Mouse (Mus musculus): Measurements from ENCODE around the gene Padi2.
A peak's percentile ranks its signal among the peaks of the same experiment; 100 is the strongest.

The Padi2 gene

GRCm38 (mm10) chr4:140925648-140926047 lies 19.5 kb downstream of the Padi2 start:
- DNase-seq = no peak

DNA sequence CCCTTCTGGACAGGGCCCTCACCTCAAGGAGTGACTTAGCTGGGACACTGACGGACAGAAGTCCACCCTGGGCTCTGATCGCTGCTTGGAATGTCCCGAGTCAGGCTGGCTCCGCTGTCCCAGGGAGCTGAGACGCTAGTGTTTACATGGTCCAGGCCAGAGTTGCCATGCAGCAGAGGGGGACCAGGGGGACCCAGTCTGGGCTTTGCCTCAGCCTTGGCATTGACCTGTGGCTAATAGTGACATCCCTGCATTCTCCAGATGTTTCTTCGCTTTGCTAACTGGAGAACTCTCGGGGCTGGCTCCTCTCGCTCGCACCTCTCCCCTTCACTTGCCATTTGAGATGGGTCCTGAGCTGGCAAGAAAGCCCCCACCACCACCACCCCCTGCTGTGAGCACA lies 22.2 kb downstream of the Padi2 start:
- DNase-seq = no peak

DNA sequence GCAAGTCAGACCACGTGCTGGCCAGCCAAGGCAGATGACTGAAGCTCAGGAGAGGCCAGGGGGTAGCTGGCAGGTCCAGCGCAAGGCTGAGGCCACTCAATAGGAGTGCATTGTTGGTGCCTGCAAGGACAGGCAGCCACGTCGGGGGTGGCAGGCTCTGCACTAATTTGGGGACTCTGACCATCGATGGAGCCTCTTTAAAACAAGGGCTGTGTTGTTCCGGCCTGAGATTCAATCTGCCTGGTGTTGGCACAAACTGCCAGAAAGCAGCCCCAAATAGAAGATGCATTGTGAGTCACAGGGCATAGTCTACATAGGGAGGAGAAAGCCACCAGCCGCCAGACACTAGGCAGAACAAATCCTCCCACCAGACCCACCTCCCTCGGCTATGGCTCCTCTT lies 23.6 kb downstream of the Padi2 start:
- no peak for DNase-seq

GRCm38 (mm10) chr4:140930900-140931470 lies 24.8 kb downstream of the Padi2 start:
- DNase-seq = no peak

- no peak for DNase-seq
These were observed 29.5 kb downstream of the Padi2 start for GRCm38 (mm10) chr4:140935643-140936042.

DNA sequence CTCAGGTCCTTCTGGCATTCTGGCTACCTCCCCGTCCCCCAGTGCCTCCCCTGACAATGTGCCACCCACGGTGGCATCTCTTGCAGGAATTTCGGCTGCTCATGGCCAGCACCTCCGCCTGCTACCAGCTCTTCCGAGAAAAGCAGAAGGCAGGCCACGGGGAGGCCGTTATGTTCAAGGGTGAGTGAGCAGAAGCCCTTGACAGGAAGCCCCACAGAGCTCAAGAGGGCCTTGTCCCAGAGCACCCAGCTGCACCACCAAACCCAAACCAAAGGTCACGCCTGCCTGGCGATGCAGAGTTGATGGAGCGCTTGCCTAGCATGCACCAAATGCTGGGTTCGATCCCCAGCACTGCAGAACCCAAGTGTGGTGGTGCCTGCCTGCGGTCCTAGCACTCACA lies 38.2 kb downstream of the Padi2 start:
- peak in 1 of 2 experiments; percentile 25 for DNase-seq

GRCm38 (mm10) chr4:140944961-140945442 lies 38.9 kb downstream of the Padi2 start:
- no peak for DNase-seq

GRCm38 (mm10) chr4:140945571-140945970 lies 39.4 kb downstream of the Padi2 start:
- no peak for DNase-seq

DNA sequence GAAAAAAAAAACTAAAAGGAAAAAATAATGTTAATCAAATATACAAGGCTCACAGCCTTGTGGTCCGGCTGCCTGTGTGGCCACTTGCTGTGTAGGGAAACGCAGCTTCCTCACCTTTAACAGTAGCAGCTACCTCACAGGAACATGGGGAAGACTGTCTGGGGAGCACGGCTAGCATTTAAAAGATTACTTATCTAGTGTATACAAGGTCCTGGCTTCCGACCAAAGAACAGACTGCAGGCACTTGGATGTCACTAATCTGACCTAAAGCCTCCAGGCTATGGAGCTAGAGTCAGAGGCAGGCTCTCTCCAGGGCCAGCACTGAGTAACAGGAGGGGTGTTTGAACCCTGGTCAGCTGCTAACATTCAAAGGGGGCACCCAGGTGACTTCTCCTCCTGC lies 39.9 kb downstream of the Padi2 start:
- no peak for DNase-seq

DNA sequence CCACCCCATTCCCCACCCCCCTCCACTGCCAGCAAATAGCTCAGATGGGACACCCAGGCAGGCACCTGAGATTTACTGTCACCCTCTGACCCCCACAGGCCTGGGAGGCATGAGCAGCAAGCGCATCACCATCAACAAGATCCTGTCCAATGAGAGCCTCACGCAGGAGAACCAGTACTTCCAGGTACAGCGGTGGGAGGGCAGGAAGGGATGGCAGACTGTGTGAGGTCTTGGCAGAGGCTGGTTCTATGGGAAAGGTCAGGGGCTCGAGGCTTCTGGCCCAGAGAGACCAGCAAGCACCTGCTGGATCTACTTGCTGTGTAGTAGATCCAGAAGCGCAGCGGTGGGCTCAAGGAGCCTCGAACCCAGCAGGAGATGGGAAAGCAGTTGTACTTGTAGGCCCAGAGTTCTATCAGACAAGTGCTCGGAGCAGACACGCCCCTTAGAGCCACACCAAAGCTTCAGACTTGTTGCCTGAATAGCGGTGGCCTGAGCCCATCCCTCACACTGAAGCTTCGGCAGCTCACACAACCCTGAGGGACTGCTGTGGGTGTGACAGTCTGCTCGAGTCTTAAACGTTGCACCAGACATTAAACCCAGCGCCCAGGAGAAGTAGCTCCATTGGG lies 40.5 kb downstream of the Padi2 start:
- no peak for DNase-seq

GRCm38 (mm10) chr4:140947487-140948440 lies 41.6 kb downstream of the Padi2 start:
- DNase-seq = peak in 1 of 2 experiments; percentile 41

DNA sequence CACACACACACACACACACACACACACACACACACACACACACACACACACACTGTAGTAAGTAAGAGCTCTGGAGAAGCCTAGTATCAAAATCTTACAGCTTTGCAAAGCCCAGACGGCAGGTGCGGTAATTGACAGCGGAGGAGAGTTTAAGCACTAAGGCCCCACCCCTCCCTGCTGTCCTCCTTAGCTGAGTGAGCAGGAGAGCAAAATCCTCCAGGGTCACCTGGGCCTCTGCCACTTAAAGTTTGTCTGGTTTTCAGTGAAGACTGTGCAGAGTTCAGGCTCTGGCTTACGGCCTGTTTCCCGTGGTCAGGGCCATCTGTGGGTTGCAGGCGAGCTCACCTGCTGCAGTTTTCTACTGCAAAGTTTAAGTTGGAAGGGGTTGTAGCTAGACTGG lies 42.3 kb downstream of the Padi2 start:
- peak; percentile 77 to 80 for DNase-seq

DNA sequence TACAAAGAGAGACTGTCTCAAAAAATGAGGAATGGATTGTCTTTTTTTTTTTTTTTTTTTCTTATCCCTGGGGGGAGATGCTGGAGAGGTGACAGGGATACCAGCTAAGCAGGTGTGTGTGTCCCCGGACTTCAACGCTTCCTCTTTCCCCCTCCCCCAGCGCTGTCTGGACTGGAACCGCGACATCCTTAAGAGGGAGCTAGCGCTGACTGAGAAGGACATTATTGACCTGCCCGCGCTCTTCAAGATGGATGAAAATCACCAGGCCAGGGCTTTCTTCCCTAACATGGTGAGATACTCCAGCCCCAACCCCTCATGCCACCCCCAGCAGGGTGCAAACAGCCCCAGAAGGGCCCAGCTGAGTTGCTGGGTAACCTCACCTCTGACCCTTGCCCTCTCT lies 42.9 kb downstream of the Padi2 start:
- no peak for DNase-seq

DNA sequence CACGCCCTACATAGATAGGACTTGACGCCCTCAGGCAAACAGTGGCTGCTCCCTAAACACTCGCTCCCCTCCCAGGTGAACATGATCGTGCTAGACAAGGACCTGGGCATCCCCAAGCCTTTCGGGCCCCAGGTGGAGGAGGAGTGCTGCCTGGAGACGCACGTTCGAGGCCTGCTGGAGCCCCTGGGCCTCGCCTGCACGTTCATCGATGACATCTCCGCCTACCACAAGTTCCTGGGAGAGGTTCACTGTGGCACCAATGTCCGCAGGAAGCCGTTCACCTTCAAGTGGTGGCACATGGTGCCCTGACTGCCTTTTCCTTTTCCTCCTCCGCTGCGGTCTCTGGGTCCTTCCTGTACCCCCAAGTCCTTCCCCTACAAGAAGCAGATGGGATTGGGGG lies 43.5 kb downstream of the Padi2 start:
- DNase-seq = no peak

DNA sequence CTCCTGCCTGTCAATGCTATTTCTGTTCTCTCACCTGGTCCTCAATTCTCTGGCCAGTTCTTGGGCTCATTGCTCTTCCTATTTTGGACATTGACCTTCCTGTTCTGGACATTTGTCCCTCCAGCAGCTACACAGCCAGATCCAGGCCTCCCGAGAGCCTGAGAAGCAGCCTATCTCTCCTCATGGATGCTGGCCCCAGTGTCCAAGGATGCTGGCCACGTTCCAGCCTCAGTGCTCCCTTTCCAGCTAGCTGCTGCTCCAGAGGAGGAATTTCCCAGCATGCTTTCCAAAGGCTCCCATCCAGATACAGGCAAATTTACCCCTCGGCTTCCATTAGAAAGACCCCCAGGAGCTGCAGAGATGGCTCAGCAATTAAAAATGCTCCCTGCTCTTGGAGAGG lies 44.4 kb downstream of the Padi2 start:
- DNase-seq = no peak

DNA sequence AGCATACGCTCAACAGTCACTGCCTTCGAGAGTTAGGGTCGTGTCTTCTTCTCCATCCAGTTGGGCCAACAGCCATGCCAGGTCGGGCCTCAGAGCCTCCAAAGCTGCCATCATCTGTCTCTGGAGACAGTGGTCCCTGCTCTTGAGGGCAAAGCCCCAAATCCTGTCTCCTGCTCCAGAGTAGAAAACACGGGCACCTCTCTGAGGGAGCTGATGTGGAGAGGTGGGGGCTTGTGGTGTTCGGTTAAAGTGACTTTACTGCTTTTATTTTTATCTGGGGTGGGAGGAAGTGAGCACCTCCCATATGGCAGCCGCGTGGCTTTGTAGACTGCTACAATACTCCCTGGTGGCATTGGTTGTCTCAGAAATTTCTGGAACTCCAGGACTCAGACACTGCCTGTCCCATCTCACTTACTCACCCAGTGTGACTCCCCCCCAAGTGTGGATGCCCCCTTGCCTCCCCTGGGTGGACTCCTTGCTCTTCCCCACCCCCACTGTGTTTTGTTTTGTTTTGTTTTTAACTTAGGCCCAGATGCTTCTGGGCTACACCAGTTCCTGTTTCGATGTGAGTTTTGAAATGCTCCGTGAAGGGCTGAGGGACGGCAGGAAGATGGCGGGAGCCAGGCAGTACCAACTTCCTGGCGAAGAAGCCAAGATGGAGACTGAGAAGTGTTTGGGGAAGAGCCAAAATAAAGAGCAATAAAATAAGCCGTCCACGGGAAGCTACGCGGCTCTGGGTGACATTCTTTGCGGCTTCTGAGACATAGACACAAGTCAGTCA lies 45.9 kb downstream of the Padi2 start:
- no peak for DNase-seq

GRCm38 (mm10) chr4:140957131-140957702 lies 51.1 kb downstream of the Padi2 start:
- DNase-seq = no peak

DNA sequence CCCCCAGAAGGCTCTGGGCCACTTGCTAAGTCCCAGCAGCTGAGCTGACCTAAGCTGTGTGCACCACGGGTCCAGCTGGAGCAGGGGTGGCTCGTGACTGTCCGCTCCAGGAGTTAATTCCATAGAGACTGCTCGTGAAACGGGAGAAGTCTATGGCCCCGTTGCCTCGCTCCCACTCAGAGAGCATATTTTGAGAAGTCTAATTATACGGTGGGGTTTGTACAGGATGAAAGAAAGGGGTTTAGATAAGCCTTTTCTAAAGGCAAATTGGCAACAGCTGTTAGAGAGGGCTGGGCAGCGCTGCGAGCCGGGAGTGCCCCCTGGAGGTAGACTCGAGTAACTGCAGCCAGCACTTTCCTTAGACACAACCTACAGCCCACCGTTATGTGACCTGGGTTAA lies 51.6 kb downstream of the Padi2 start:
- peak in 1 of 2 experiments; percentile 72 for DNase-seq

- no peak for DNase-seq
These were observed 52.2 kb downstream of the Padi2 start for GRCm38 (mm10) chr4:140958319-140958718.

DNA sequence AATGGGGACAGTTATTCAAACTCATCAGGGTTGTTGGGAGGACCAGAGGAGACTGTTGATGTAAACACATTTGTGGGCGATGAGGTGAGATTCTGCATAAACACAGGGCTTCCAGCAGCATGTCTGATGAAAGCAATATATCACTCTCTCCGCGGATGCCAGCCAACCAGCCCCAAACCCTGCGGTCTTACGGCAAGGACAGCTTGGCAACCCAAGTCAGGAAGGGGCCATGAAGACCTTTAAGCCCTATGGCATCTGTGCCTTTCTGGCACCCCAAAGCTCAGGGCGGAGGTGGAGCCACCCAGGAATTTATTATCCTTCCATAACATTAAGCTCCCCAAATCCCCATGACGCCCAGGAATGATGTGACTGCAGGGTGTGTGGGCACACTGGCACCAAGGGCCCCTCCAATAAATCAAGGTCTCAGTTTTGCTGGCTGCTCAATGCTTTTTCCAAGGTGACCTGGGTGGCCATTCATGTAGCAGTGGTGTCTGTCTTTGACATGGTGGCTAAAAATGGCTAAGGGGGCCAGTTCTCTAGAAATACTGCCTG lies 53.1 kb downstream of the Padi2 start:
- DNase-seq = no peak

DNA sequence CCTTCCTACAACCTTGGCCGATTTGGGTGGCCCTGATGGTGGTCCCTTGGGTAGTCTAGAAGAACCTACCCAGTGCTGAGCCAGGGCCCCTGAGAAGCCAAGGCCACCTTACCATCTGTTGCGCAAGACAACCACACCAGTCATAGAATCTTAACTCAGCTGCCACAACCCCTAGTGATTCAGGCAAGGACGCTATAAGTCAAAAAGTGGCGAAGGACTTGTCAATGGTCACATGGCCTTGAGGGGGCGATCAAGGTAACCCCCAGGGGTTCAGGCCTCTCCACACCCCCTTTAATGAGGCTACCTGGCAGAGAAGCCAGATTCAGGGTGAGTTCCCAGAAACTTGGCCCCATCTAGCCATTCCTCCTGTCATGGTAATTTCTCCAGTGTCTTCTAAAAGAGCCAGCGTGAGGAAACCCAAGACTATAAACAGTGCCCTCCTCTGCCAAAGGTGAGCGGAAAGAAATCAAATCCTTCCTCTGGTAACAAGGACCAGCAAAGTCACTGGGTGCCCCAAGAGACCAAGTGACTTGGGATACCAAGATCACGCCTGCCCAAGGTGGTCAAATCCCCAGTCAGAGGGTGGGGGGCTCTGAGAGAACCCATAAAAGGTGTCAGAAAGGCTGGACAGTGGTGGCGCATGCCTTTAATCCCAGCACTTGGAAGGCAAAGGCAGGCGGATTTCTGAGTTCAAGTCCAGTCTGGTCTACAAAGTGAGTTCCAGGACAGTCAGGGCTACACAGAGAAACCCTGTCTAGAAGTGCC lies 53.8 kb downstream of the Padi2 start:
- no peak for DNase-seq
